Mouse (Mus musculus) lung, adult 2 months (tissue): ENCODE data around the gene Mrgprb4. TPM values are rescaled to one million over a fixed set of nuclear protein-coding genes. Genes with fewer than 3 reads are reported as not detected.

Source experiments
- DNase-seq: peaks from one replicate; pipeline ENCODE4 v3.0.0; 2022
- H3K4me1 ChIP-seq: fragments of 200-500 bp; 2 replicates; pipeline ENCODE4 v1.6.1; 2011; ENCODE audit warnings: low read length; ENCODE audit not compliant: control insufficient read depth, insufficient read depth
- H3K4me3 ChIP-seq: fragments of 200-500 bp; replicated peaks from 2 replicates; pipeline ENCODE3; 2011; ENCODE audit warnings: low read depth, mild to moderate bottlenecking, control low read depth, low read length; ENCODE audit errors: extremely low read depth
- CTCF ChIP-seq: fragments of 200-500 bp; IDR thresholded peaks from 2 replicates; pipeline ENCODE4 v1.5.1; 2011; ENCODE audit warnings: mild to moderate bottlenecking, low read length, control low read depth; ENCODE audit not compliant: insufficient read depth
- POLR2A ChIP-seq: fragments of 200-500 bp; IDR thresholded peaks from 2 replicates; pipeline ENCODE4 v1.6.1; 2011; ENCODE audit warnings: low read depth, mild to moderate bottlenecking, control low read depth, low read length, borderline replicate concordance; ENCODE audit errors: extremely low read depth
- WGBS: fragments of 180-500 bp; shearing (Covaris S2); methylation state at CpG from one replicate; pipeline ENCODE4 v1.1.7; 2018; 5-methylcytosine and 5-hydroxymethylcytosine counted together
- polyA plus RNA-seq: library from polyadenylated mRNA; depleted of rRNA; stranded (reverse); fragments of >200 nt; gene quantifications from 2 replicates; pipeline ENCODE4 v1.2.3, GENCODE M21; 2012; rRNA removed

The Mrgprb4 gene
- polyA plus RNA-seq = not detected in 2 replicates

DNA sequence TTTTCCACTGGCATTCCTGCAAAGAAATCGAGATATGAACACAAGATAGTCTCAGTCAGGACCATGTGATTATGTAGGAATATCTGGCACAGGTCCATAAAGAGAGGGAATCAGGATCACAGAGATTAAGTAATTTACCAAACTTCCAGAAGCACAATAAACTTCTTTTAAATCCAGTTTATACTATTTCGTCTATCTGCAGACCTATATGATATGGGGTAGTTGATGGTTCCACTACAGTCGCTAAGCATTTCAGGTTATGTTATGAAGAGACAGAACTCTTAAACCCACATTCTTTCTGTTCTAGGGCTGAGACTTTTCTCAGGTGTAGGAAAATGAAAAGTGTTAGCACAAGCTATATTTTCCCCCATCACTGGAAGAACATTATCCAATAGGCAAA, at the start of gene Mrgprb4:
Gene Mrgprb4, minus strand, starts transcription at position 101 of the 400 bp plus-strand sequence.
- Histone ChIP-seq H3K4me3 (no peak within 1 kb of the TSS), H3K4me1 (no peaks in the 10 kb centered on the region)
- WGBS = 78% methylated on average over 3 of the region's 3 CpGs
- TF ChIP-seq POLR2A (no peak), CTCF (no peak)
- DNase-seq = no peak

DNA sequence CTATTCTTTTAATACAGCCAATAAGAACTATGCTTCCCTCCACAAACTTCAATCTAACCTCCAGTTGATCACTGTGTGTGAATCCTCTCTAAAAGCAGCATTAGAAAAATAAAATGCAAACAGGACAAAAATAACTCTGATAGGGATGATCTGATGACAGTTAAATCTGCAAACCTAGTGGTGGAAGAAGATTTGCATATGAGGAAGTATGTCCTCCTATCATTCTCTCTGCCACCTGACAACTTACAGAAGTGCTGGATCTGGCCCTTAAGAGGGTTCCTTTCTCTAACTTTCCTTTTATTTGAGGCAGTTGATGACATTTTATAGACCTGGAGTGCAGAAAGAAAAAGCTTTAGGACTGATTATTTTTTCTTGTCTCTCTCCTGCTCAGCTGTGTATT, 27.0 kb upstream of the Mrgprb4 start:
- Histone ChIP-seq H3K4me1 (no peaks in the 10 kb centered on the region), H3K4me3 (no peak overlapping the region)
- no peak for TF ChIP-seq POLR2A
- no peak for TF ChIP-seq CTCF
- DNase-seq = no peak

DNA sequence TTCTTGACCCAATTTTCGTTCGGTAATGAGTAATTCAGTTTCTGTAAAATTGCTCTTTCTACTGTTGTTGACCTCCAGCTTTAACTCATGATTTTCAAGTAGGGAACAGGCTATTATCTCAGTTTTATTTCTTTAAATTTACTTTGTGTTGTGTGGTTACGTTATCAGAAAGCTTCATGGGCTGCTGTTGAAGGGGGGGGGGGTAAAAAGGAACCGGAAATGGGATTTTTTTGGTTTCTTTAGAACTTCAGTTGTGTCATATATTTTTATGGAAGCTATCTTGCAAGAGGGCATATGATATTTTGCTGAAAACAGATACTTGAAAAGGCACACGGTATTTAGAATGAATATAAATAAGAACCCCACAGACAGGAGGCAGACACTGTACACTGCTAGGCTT, 26.0 kb upstream of the Mrgprb4 start:
- H3K4me1 ChIP-seq = no peaks in the 10 kb centered on the region
- DNase-seq = no peak
- TF ChIP-seq CTCF (no peak), POLR2A (no peak)
- 71% methylated on average over 5 of the region's 5 CpGs for WGBS
- H3K4me3 ChIP-seq = no peak overlapping the region

DNA sequence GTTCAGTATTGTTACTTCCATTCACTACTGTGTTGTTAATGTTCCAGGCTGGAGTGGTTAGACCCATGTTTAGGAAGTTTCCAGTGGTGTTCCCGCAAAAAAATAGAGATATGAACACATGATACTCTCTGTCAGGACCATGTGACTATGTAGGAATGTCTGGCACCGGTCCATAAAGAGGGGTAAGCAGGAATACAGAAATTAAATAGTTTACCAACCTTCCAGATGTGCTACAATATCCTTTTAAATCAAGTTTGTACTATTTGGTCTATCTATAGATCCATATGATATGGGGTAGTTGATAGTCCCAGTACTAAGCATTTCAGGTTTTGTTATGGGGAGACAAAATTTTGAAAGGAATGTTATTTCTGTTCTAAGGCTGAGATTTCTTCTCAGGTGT, 30.2 kb downstream of the Mrgprb4 start, which contains the start of gene Mrgprb5:
Gene Mrgprb5, minus strand, starts transcription at position 101 of the 400 bp plus-strand sequence.
- no peak for TF ChIP-seq POLR2A
- no peak for TF ChIP-seq CTCF
- H3K4me1 ChIP-seq = no peaks in the 10 kb centered on the region
- 68% methylated on average over 2 of the region's 2 CpGs for WGBS
- no peak within 1 kb of the TSS for H3K4me3 ChIP-seq
- no peak for DNase-seq

DNA sequence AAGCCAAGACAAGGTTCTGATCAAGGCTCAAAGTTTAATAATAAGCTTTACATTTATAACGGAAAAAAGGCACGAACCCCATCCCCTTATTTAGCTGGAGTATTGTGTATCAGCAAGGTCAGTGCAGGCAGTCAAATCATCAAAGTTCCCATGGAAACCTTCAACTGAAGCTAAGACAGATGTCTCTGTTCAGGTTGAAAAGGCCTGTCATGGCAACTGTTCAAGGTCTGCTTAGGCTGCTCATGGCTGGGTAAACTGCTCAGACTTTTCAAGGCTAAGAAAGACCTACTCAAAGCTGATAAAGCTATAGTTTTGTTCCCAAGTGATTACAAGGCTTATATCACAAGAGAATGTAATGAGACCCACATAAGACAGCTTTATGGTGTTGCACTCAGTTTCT, 31.6 kb downstream of the Mrgprb4 start:
- no peak for TF ChIP-seq POLR2A
- TF ChIP-seq CTCF = no peak
- no peak overlapping the region for H3K4me3 ChIP-seq
- H3K4me1 ChIP-seq = no peaks in the 10 kb centered on the region
- WGBS = 78% methylated on average over 2 of the region's 2 CpGs
- no peak for DNase-seq

Other genes with a start within 250 kb of the Mrgprb4 start
- gene Mrgpra4, start 217.2 kb downstream of the Mrgprb4 start, polyA plus RNA-seq = not detected in 2 replicates
- gene Mrgprx1, start 171.7 kb downstream of the Mrgprb4 start, polyA plus RNA-seq = not detected in 2 replicates
- gene Mrgprb5, start 30.3 kb downstream of the Mrgprb4 start, polyA plus RNA-seq = not detected in 2 replicates
- not detected in 2 replicates for gene Mrgprb8, start 189.2 kb upstream of the Mrgprb4 start, polyA plus RNA-seq